ENCODE assay signal across 9 mouse cellular contexts in genomic region chr5:118504170-118504569, GRCm38 (mm10). TPM values are rescaled to one million over a fixed set of nuclear protein-coding genes. Genes with fewer than 3 reads are reported as not detected.
DNase-seq lines count a peak whose midpoint lies in the region; ATAC-seq and TF ChIP-seq lines count a peak whose summit lies in the region.
"Had no signal": no experiment of that assay in that cellular context is flagged by ENCODE, and none has a peak within 500 bp of the region (broad histone marks: within the 10 kb centered on the region; RNA-seq: fewer than 3 reads in every experiment).

No protein-coding gene starts in this region.

- intact Hi-C loops in gastrocnemius, postnatal 36 days (cut with DNase I): no loop called here
- intact Hi-C loops in left cerebral cortex, postnatal 25 days (cut with DNase I): no loop called here

- no peak overlapping the region for H3K4me3 ChIP-seq in intestine, postnatal 0 days (ENCODE audit: low read depth, low read length)

- ATAC-seq in intestine, postnatal 0 days: peak; percentile 82

- TF ChIP-seq CTCF in intestine, postnatal 0 days (IDR thresholded peaks at IDR 0.05; ENCODE audit: low read depth): no peak

- WGBS in intestine, postnatal 0 days: 60% methylated on average over 10 of the region's 10 CpGs

- peak; percentile 32 for DNase-seq in gastrocnemius, adult 18-20 months (ENCODE audit: low spot score)
- DNase-seq in gastrocnemius, postnatal 36 days: no peak
- peak; percentile 51 for DNase-seq in adrenal gland, postnatal 14 days
- peak; percentile 39 for DNase-seq in lung, postnatal 14 days
- no peak for DNase-seq in ovary, postnatal 14 days (ENCODE audit: low spot score)
- DNase-seq in frontal cortex, adult 2 months (ENCODE audit: extremely low spot score in 1 of 2, low spot score in 1 of 2): no peak
- no peak for DNase-seq in left cerebral cortex, postnatal 25 days (ENCODE audit: low spot score in 2 of 2)
- DNase-seq: midbrain, embryonic 14.5 days had no signal

- no peak overlapping the region for H3K9ac ChIP-seq in intestine, postnatal 0 days (ENCODE audit: low read depth, low read length)

- no peak overlapping the region for H3K4me2 ChIP-seq in intestine, postnatal 0 days (replicated peaks; ENCODE audit: low read depth)

- H3K4me1 ChIP-seq in intestine, postnatal 0 days (replicated peaks; ENCODE audit: control insufficient read depth, insufficient read depth, low read length): no peaks in the 10 kb centered on the region; the same call in 1 of the 2 replicates

- no peaks in the 10 kb centered on the region for H3K36me3 ChIP-seq in intestine, postnatal 0 days (ENCODE audit: control insufficient read depth, insufficient read depth)

- H3K27me3 ChIP-seq in intestine, postnatal 0 days (replicated peaks; ENCODE audit: control insufficient read depth, insufficient read depth, low read length): no peaks in the 10 kb centered on the region

- no peak overlapping the region for H3K27ac ChIP-seq in intestine, postnatal 0 days (ENCODE audit: low read depth, low read length)

- no peaks in the 10 kb centered on the region for H3K9me3 ChIP-seq in intestine, postnatal 0 days (ENCODE audit: control insufficient read depth)

RNA-seq across cellular contexts. Expression of gene Med13l, which starts 56.3 kb away (rescaled TPM):
- total RNA-seq in gastrocnemius, adult 18-20 months (2021): 10 to 100 TPM; 25.1 to 25.6 TPM
- total RNA-seq in gastrocnemius, postnatal 36 days (2021): 10 to 100 TPM; 20.4 to 22.4 TPM
- total RNA-seq in adrenal gland, postnatal 14 days (2021): 36.2 and 45.3 TPM in 2 replicates
- 5.1 and 5.8 TPM in 2 replicates for polyA plus RNA-seq in intestine, postnatal 0 days (2015; fragmentation: Nextera tagmentation; extraction: Ambion mirVana)
- 29.3 and 30.9 TPM in 2 replicates for polyA plus RNA-seq in frontal cortex, adult 2 months (2012; rRNA removed)
- 100 to 1,000 TPM; 101 to 104 TPM for total RNA-seq in left cerebral cortex, postnatal 25 days (2021)

Comparison
In these comparisons a context has a peak if more than half of its experiments do, and no peak if none do; other contexts are left out.
1. DNase-seq: peak in gastrocnemius, adult 18-20 months (single experiment), adrenal gland, postnatal 14 days (single experiment) and lung, postnatal 14 days (single experiment); none in gastrocnemius, postnatal 36 days (0 of 2), ovary, postnatal 14 days (single experiment), frontal cortex, adult 2 months (0 of 2) and left cerebral cortex, postnatal 25 days (0 of 2).